ENCODE assay signal across 26 mouse cellular contexts in genomic region chr5:101866722-101867121, GRCm38 (mm10).
"Had no signal": no experiment of that assay in that cellular context is flagged by ENCODE, and none has a peak within 500 bp of the region (broad histone marks: within the 10 kb centered on the region; RNA-seq: fewer than 3 reads in every experiment).

No protein-coding gene starts in this region.

- H3K9ac ChIP-seq: heart, embryonic 13.5 days; heart, embryonic 15.5 days; hindbrain, embryonic 12.5 days; hindbrain, embryonic 15.5 days; intestine, embryonic 15.5 days; limb, embryonic 12.5 days; liver, embryonic 13.5 days; liver, embryonic 15.5 days had no signal

- H3K4me1 ChIP-seq: heart, embryonic 13.5 days; heart, embryonic 15.5 days; hindbrain, embryonic 10.5 days; hindbrain, embryonic 12.5 days; hindbrain, embryonic 15.5 days; intestine, embryonic 15.5 days; limb, embryonic 10.5 days; limb, embryonic 12.5 days; liver, embryonic 13.5 days; liver, embryonic 15.5 days had no signal

- H3K4me2 ChIP-seq: heart, embryonic 11.5 days; heart, embryonic 13.5 days; heart, embryonic 15.5 days; hindbrain, embryonic 12.5 days; hindbrain, embryonic 15.5 days; intestine, embryonic 15.5 days; limb, embryonic 12.5 days; liver, embryonic 11.5 days; liver, embryonic 13.5 days; liver, embryonic 15.5 days had no signal

- H3K4me3 ChIP-seq: gastrocnemius, adult 2 months; heart, adult 2 months; heart, embryonic 13.5 days; heart, embryonic 15.5 days; hindbrain, embryonic 10.5 days; hindbrain, embryonic 12.5 days; hindbrain, embryonic 15.5 days; intestine, embryonic 15.5 days; layer of hippocampus, adult 2 months; left cerebral cortex, adult 2 months; limb, embryonic 10.5 days; limb, embryonic 12.5 days; liver, embryonic 13.5 days; liver, embryonic 15.5 days had no signal

- H3K27me3 ChIP-seq: heart, embryonic 13.5 days; heart, embryonic 15.5 days; hindbrain, embryonic 12.5 days; hindbrain, embryonic 15.5 days; intestine, embryonic 15.5 days; limb, embryonic 12.5 days; liver, embryonic 13.5 days; liver, embryonic 15.5 days had no signal

- DNase-seq: gastrocnemius, adult 2 months; gastrocnemius, postnatal 10 days; gastrocnemius, postnatal 25 days; heart, adult 2 months; heart, postnatal 4 days; kidney, adult 2 months; kidney, postnatal 25 days; kidney, postnatal 4 days; liver; liver, embryonic 13.5 days had no signal

- H3K27ac ChIP-seq: gastrocnemius, adult 2 months; heart, adult 2 months; heart, embryonic 13.5 days; heart, embryonic 15.5 days; hindbrain, embryonic 10.5 days; hindbrain, embryonic 12.5 days; hindbrain, embryonic 15.5 days; intestine, embryonic 15.5 days; layer of hippocampus, adult 2 months; left cerebral cortex, adult 2 months; limb, embryonic 10.5 days; limb, embryonic 12.5 days; liver, embryonic 13.5 days; liver, embryonic 15.5 days had no signal

- H3K9me3 ChIP-seq: heart, embryonic 13.5 days; heart, embryonic 15.5 days; hindbrain, embryonic 12.5 days; hindbrain, embryonic 15.5 days; intestine, embryonic 15.5 days; limb, embryonic 10.5 days; limb, embryonic 12.5 days; liver, embryonic 13.5 days; liver, embryonic 15.5 days had no signal

- ATAC-seq: forebrain, embryonic 16.5 days; inflammation-experienced regulatory T-cells, adult 6 months; intestine, embryonic 15.5 days; intestine, postnatal 0 days had no signal
